Mouse (Mus musculus): ENCODE measurements around the gene Kri1. TPM values are rescaled to one million over a fixed set of nuclear protein-coding genes. Genes with fewer than 3 reads are reported as not detected.

The Kri1 gene
- 49.2 TPM for polyA plus RNA-seq (2017; shearing (Covaris generic))

GRCm38 (mm10) chr9:21287571-21288402 lies at the start of gene Kri1:
Gene Kri1, minus strand, starts transcription at chr9:21287969.

GRCm38 (mm10) chr9:21320619-21321512 lies 33.1 kb upstream of the Kri1 start, which contains the start of gene Slc44a2:
Gene Slc44a2, plus strand, starts transcription at chr9:21320698.

GRCm38 (mm10) chr9:21312134-21312533 lies 24.4 kb upstream of the Kri1 start, which contains the start of gene Ap1m2:
Gene Ap1m2, minus strand, starts transcription at chr9:21312337.

GRCm38 (mm10) chr9:21291022-21291787 lies 3.4 kb upstream of the Kri1 start, which contains the start of gene Cdkn2d:
Gene Cdkn2d, minus strand, starts transcription at chr9:21291407.

GRCm38 (mm10) chr9:21265000-21265561 lies 22.7 kb downstream of the Kri1 start, which contains the start of gene Atg4d:
Gene Atg4d, plus strand, starts transcription at chr9:21265293.

GRCm38 (mm10) chr9:21248326-21248725 lies 39.4 kb downstream of the Kri1 start, which contains the start of gene S1pr5:
Gene S1pr5, minus strand, starts transcription at chr9:21248443.

GRCm38 (mm10) chr9:21238733-21239464 lies 48.9 kb downstream of the Kri1 start, which contains the start of gene Keap1:
Gene Keap1, minus strand, starts transcription at chr9:21239361.

Other genes starting within 250 kb of the Kri1 start
- gene Zglp1, start 220.9 kb downstream of the Kri1 start, polyA plus RNA-seq (2017; shearing (Covaris generic)) = 0.36 TPM
- not detected for gene Gm49373, start 214.9 kb downstream of the Kri1 start, polyA plus RNA-seq (2017; shearing (Covaris generic))
- gene Fdx1l, start 214.4 kb downstream of the Kri1 start, polyA plus RNA-seq (2017; shearing (Covaris generic)) = 30.7 TPM
- gene Gm38431, start 196.0 kb downstream of the Kri1 start, polyA plus RNA-seq (2017; shearing (Covaris generic)) = 7.4 TPM
- 82.1 TPM for gene Raver1, start 196.0 kb downstream of the Kri1 start, polyA plus RNA-seq (2017; shearing (Covaris generic))
- gene Tyk2, start 156.7 kb downstream of the Kri1 start, polyA plus RNA-seq (2017; shearing (Covaris generic)) = 96.0 TPM
- 305 TPM for gene Cdc37, start 138.0 kb downstream of the Kri1 start, polyA plus RNA-seq (2017; shearing (Covaris generic))
- gene Pde4a, start 122.3 kb downstream of the Kri1 start, polyA plus RNA-seq (2017; shearing (Covaris generic)) = 0.61 TPM
- gene Keap1, start 48.6 kb downstream of the Kri1 start, polyA plus RNA-seq (2017; shearing (Covaris generic)) = 27.8 TPM
- not detected for gene S1pr5, start 39.5 kb downstream of the Kri1 start, polyA plus RNA-seq (2017; shearing (Covaris generic))
- gene Atg4d, start 22.7 kb downstream of the Kri1 start, polyA plus RNA-seq (2017; shearing (Covaris generic)) = 48.5 TPM
- gene Cdkn2d, start 3.4 kb upstream of the Kri1 start, polyA plus RNA-seq (2017; shearing (Covaris generic)) = 152 TPM
- gene Ap1m2, start 24.4 kb upstream of the Kri1 start, polyA plus RNA-seq (2017; shearing (Covaris generic)) = 2.4 TPM
- gene Slc44a2, start 32.7 kb upstream of the Kri1 start, polyA plus RNA-seq (2017; shearing (Covaris generic)) = 608 TPM
- gene Ilf3, start 79.9 kb upstream of the Kri1 start, polyA plus RNA-seq (2017; shearing (Covaris generic)) = 70.8 TPM
- 45.8 TPM for gene Qtrt1, start 123.9 kb upstream of the Kri1 start, polyA plus RNA-seq (2017; shearing (Covaris generic))
- gene Dnm2, start 136.9 kb upstream of the Kri1 start, polyA plus RNA-seq (2017; shearing (Covaris generic)) = 262 TPM
- gene Tmed1, start 222.3 kb upstream of the Kri1 start, polyA plus RNA-seq (2017; shearing (Covaris generic)) = 7.2 TPM
- 45.4 TPM for gene AB124611, start 238.2 kb upstream of the Kri1 start, polyA plus RNA-seq (2017; shearing (Covaris generic))